Mouse (Mus musculus): Measurements from ENCODE around the gene Camk1d. TPM values are rescaled to one million over a fixed set of nuclear protein-coding genes. Genes with fewer than 3 reads are reported as not detected.

The Camk1d gene
- polyA plus RNA-seq, 1 experiment, result 13.2 TPM

GRCm38 (mm10) chr2:5636801-5637742, 77.2 kb downstream of the Camk1d start:
- H3K36me3 ChIP-seq (ENCODE audit: control insufficient read depth, insufficient read depth, low read length), result no peaks in the 10 kb centered on the region
- TF ChIP-seq CTCF (IDR thresholded peaks at IDR 0.05; ENCODE audit: borderline replicate concordance, control insufficient read depth, extremely low read depth, insufficient read depth, low read length, poor library complexity) (no peak), POLR2A (IDR thresholded peaks at IDR 0.05; ENCODE audit: control insufficient read depth, extremely low read depth, insufficient read depth, low read length, poor library complexity) (no peak)
- H3K4me3 ChIP-seq (ENCODE audit: control insufficient read depth, insufficient read depth, low read length), result no peak overlapping the region
- peaks cover 19% of the 10 kb centered on the region for H3K4me1 ChIP-seq (replicated peaks; ENCODE audit: control insufficient read depth, insufficient read depth, low read length)
- DNase-seq, result no peak
- H3K27me3 ChIP-seq (ENCODE audit: control insufficient read depth, insufficient read depth, low read length), result no peaks in the 10 kb centered on the region
- WGBS, result 98% methylated on average over 14 of the region's 14 CpGs
- no peak overlapping the region for H3K27ac ChIP-seq (ENCODE audit: control insufficient read depth, insufficient read depth, low read length)

GRCm38 (mm10) chr2:5632355-5632684, 82.0 kb downstream of the Camk1d start:
- no peak for DNase-seq
- Histone ChIP-seq H3K27ac (ENCODE audit: control insufficient read depth, insufficient read depth, low read length) (no peak overlapping the region), H3K27me3 (ENCODE audit: control insufficient read depth, insufficient read depth, low read length) (no peaks in the 10 kb centered on the region), H3K4me3 (ENCODE audit: control insufficient read depth, insufficient read depth, low read length) (no peak overlapping the region), H3K36me3 (ENCODE audit: control insufficient read depth, insufficient read depth, low read length) (no peaks in the 10 kb centered on the region), H3K4me1 (replicated peaks; ENCODE audit: control insufficient read depth, insufficient read depth, low read length) (peaks cover 2% of the 10 kb centered on the region; the same call in 1 of the 2 replicates)
- TF ChIP-seq POLR2A (IDR thresholded peaks at IDR 0.05; ENCODE audit: control insufficient read depth, extremely low read depth, insufficient read depth, low read length, poor library complexity), result no peak
- no peak for TF ChIP-seq CTCF (IDR thresholded peaks at IDR 0.05; ENCODE audit: borderline replicate concordance, control insufficient read depth, extremely low read depth, insufficient read depth, low read length, poor library complexity)
- 97% methylated on average over 6 of the region's 6 CpGs for WGBS

GRCm38 (mm10) chr2:5631676-5632354, 82.5 kb downstream of the Camk1d start:
- no peak for DNase-seq
- H3K27me3 ChIP-seq (ENCODE audit: control insufficient read depth, insufficient read depth, low read length), result no peaks in the 10 kb centered on the region
- H3K27ac ChIP-seq (ENCODE audit: control insufficient read depth, insufficient read depth, low read length), result no peak overlapping the region
- TF ChIP-seq CTCF (IDR thresholded peaks at IDR 0.05; ENCODE audit: borderline replicate concordance, control insufficient read depth, extremely low read depth, insufficient read depth, low read length, poor library complexity) (no peak), POLR2A (IDR thresholded peaks at IDR 0.05; ENCODE audit: control insufficient read depth, extremely low read depth, insufficient read depth, low read length, poor library complexity) (no peak)
- H3K36me3 ChIP-seq (ENCODE audit: control insufficient read depth, insufficient read depth, low read length), result no peaks in the 10 kb centered on the region
- no peak overlapping the region for H3K4me3 ChIP-seq (ENCODE audit: control insufficient read depth, insufficient read depth, low read length)
- peaks cover 2% of the 10 kb centered on the region; the same call in 1 of the 2 replicates for H3K4me1 ChIP-seq (replicated peaks; ENCODE audit: control insufficient read depth, insufficient read depth, low read length)
- WGBS, result 90% methylated on average over 11 of the region's 11 CpGs

GRCm38 (mm10) chr2:5630710-5631109, 83.6 kb downstream of the Camk1d start:
- Histone ChIP-seq H3K27me3 (ENCODE audit: control insufficient read depth, insufficient read depth, low read length) (no peaks in the 10 kb centered on the region), H3K4me3 (ENCODE audit: control insufficient read depth, insufficient read depth, low read length) (no peak overlapping the region), H3K4me1 (replicated peaks; ENCODE audit: control insufficient read depth, insufficient read depth, low read length) (peaks cover 2% of the 10 kb centered on the region; the same call in 1 of the 2 replicates), H3K27ac (ENCODE audit: control insufficient read depth, insufficient read depth, low read length) (no peak overlapping the region), H3K36me3 (ENCODE audit: control insufficient read depth, insufficient read depth, low read length) (no peaks in the 10 kb centered on the region)
- no peak for TF ChIP-seq CTCF (IDR thresholded peaks at IDR 0.05; ENCODE audit: borderline replicate concordance, control insufficient read depth, extremely low read depth, insufficient read depth, low read length, poor library complexity)
- TF ChIP-seq POLR2A (IDR thresholded peaks at IDR 0.05; ENCODE audit: control insufficient read depth, extremely low read depth, insufficient read depth, low read length, poor library complexity), result no peak
- WGBS, result 96% methylated on average over 4 of the region's 4 CpGs
- DNase-seq, result no peak

GRCm38 (mm10) chr2:5624379-5624778, 89.9 kb downstream of the Camk1d start:
- no peaks in the 10 kb centered on the region for H3K27me3 ChIP-seq (ENCODE audit: control insufficient read depth, insufficient read depth, low read length)
- no peak overlapping the region for H3K27ac ChIP-seq (ENCODE audit: control insufficient read depth, insufficient read depth, low read length)
- H3K36me3 ChIP-seq (ENCODE audit: control insufficient read depth, insufficient read depth, low read length), result no peaks in the 10 kb centered on the region
- H3K4me1 ChIP-seq (replicated peaks; ENCODE audit: control insufficient read depth, insufficient read depth, low read length), result no peaks in the 10 kb centered on the region; the same call in 1 of the 2 replicates
- no peak for TF ChIP-seq POLR2A (IDR thresholded peaks at IDR 0.05; ENCODE audit: control insufficient read depth, extremely low read depth, insufficient read depth, low read length, poor library complexity)
- TF ChIP-seq CTCF (IDR thresholded peaks at IDR 0.05; ENCODE audit: borderline replicate concordance, control insufficient read depth, extremely low read depth, insufficient read depth, low read length, poor library complexity), result no peak
- no peak for DNase-seq
- 96% methylated on average over 4 of the region's 4 CpGs for WGBS
- H3K4me3 ChIP-seq (ENCODE audit: control insufficient read depth, insufficient read depth, low read length), result no peak overlapping the region

- H3K4me1 ChIP-seq (replicated peaks; ENCODE audit: control insufficient read depth, insufficient read depth, low read length), result peaks cover 14% of the 10 kb centered on the region
- no peak overlapping the region for H3K27ac ChIP-seq (ENCODE audit: control insufficient read depth, insufficient read depth, low read length)
- H3K36me3 ChIP-seq (ENCODE audit: control insufficient read depth, insufficient read depth, low read length), result no peaks in the 10 kb centered on the region
- no peak overlapping the region for H3K4me3 ChIP-seq (ENCODE audit: control insufficient read depth, insufficient read depth, low read length)
- no peak for TF ChIP-seq CTCF (IDR thresholded peaks at IDR 0.05; ENCODE audit: borderline replicate concordance, control insufficient read depth, extremely low read depth, insufficient read depth, low read length, poor library complexity)
- no peak for TF ChIP-seq POLR2A (IDR thresholded peaks at IDR 0.05; ENCODE audit: control insufficient read depth, extremely low read depth, insufficient read depth, low read length, poor library complexity)
- DNase-seq, result no peak
- 96% methylated on average over 8 of the region's 8 CpGs for WGBS
- H3K27me3 ChIP-seq (ENCODE audit: control insufficient read depth, insufficient read depth, low read length), result no peaks in the 10 kb centered on the region
Measured at GRCm38 (mm10) chr2:5618361-5618896, 95.9 kb downstream of the Camk1d start.
